Mouse (Mus musculus): Measurements from ENCODE around the gene Gm19345.

Gm19345 gene

GRCm38 (mm10) chr7:19830682-19831156, 21.1 kb upstream of the Gm19345 start:
- peak; percentile 85 for DNase-seq

- DNase-seq, result peak; percentile 64
These were observed 20.0 kb upstream of the Gm19345 start for GRCm38 (mm10) chr7:19831837-19832236.

- DNase-seq, result no peak
These were observed 17.7 kb upstream of the Gm19345 start for GRCm38 (mm10) chr7:19834055-19834454.

- DNase-seq, result no peak
These were observed 15.0 kb upstream of the Gm19345 start for GRCm38 (mm10) chr7:19836843-19837242.

- DNase-seq, result no peak
These were observed 11.4 kb upstream of the Gm19345 start for GRCm38 (mm10) chr7:19840371-19840770.

GRCm38 (mm10) chr7:19840936-19841335, 10.9 kb upstream of the Gm19345 start:
- DNase-seq, result no peak

GRCm38 (mm10) chr7:19841686-19842413, 10.0 kb upstream of the Gm19345 start:
- no peak for DNase-seq

GRCm38 (mm10) chr7:19842885-19843504, 8.8 kb upstream of the Gm19345 start:
- DNase-seq, result no peak

- DNase-seq, result peak; percentile 36
These were observed 8.2 kb upstream of the Gm19345 start for GRCm38 (mm10) chr7:19843561-19843960.

GRCm38 (mm10) chr7:19844521-19845171, 7.2 kb upstream of the Gm19345 start:
- DNase-seq, result no peak

- DNase-seq, result no peak
These were observed 1.7 kb downstream of the Gm19345 start for GRCm38 (mm10) chr7:19853526-19853925.

GRCm38 (mm10) chr7:19855663-19856062, 3.9 kb downstream of the Gm19345 start:
- no peak for DNase-seq

- DNase-seq, result no peak
These were observed 4.5 kb downstream of the Gm19345 start for GRCm38 (mm10) chr7:19856283-19856682.

GRCm38 (mm10) chr7:19859740-19860139, 7.9 kb downstream of the Gm19345 start:
- DNase-seq, result no peak

GRCm38 (mm10) chr7:19861199-19861598, 9.4 kb downstream of the Gm19345 start, which contains the start of gene Ceacam16:
Gene Ceacam16, minus strand, starts transcription at chr7:19861299.
- no peak for DNase-seq

- no peak for DNase-seq
These were observed 12.4 kb downstream of the Gm19345 start for GRCm38 (mm10) chr7:19864241-19864640.

- DNase-seq, result no peak
These were observed 13.6 kb downstream of the Gm19345 start for GRCm38 (mm10) chr7:19865246-19866036.

- DNase-seq, result no peak
These were observed 14.7 kb downstream of the Gm19345 start for GRCm38 (mm10) chr7:19866490-19866889.

- DNase-seq, result no peak
These were observed 16.1 kb downstream of the Gm19345 start for GRCm38 (mm10) chr7:19867751-19868399.

- peak; percentile 34 for DNase-seq
These were observed 19.4 kb downstream of the Gm19345 start for GRCm38 (mm10) chr7:19871137-19871621.

- no peak for DNase-seq
These were observed 20.3 kb downstream of the Gm19345 start for GRCm38 (mm10) chr7:19871943-19872601.

All from layer of hippocampus, adult 9-11 months (tissue).